Mouse (Mus musculus) ES-Bruce4 (cell line): ENCODE data around the gene Slc45a3.
A peak's percentile ranks its signal among the peaks of the same experiment; 100 is the strongest.

Experiments
- CTCF ChIP-seq: IDR thresholded peaks from one replicate; pipeline ENCODE4 v1.8.1; 2011; ENCODE audit warnings: low read depth, low read length
- EP300 ChIP-seq: IDR thresholded peaks from 2 replicates; pipeline ENCODE4 v1.6.1; 2011; ENCODE audit warnings: low read depth, low read length; ENCODE audit not compliant: insufficient read depth

DNA sequence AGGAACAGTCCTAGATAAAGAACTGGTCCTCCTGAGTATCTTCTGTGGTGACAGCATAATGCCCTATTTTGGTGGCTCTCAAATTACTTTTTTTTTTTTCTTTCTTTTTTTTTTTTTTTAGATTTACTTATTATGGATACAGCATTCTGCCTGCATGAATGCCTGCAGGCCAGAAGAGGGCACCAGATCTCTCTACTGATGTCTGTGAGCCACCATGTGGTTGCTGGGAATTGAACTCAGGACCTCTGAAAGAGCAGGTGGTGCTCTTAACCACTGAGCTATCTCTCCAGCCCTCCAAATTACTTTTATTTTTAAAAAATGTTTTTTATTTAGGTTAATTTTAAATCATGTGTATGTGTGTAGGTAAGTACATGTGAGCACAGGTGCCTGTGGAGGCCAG, 37.7 kb downstream of the Slc45a3 start:
- TF ChIP-seq CTCF (peak; percentile 48), EP300 (no peak)
